Mouse (Mus musculus): ENCODE data around the gene Synpo2. TPM values are rescaled to one million over a fixed set of nuclear protein-coding genes. Genes with fewer than 3 reads are reported as not detected.

The Synpo2 gene
- polyA plus RNA-seq, 1 experiment from 2014 or later, result 1.1 TPM

DNA sequence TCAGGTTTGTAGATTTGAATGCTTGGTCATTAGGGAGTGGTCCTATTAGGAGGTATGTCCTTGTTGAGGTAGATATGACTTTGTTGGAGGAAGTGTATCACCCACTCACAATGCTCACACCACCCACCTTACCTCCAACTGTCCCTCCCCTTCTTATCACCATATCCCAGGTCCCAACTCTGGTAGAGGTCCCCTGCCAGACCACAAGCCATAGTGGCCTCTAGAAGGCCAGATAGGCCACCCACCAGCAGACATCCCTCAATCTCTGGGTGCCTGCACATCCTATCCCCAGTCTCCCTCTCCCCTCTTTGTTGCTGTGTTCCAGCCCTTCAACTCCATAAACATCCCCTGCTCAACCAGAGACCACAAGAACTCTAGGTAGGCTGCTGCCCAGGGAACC lies 44.3 kb downstream of the Synpo2 start:
- Histone ChIP-seq H3K27ac (replicated peaks; ENCODE audit: low read depth, low read length) (no peak overlapping the region), H3K9ac (replicated peaks; ENCODE audit: low read length) (no peak overlapping the region), H3K9me3 (ENCODE audit: control insufficient read depth, low read length) (no peaks in the 10 kb centered on the region), H3K36me3 (ENCODE audit: control insufficient read depth, insufficient read depth, low read length) (no peaks in the 10 kb centered on the region), H3K4me1 (ENCODE audit: control insufficient read depth, insufficient read depth, low read length) (no peaks in the 10 kb centered on the region), H3K4me3 (replicated peaks; ENCODE audit: low read depth, low read length) (no peak overlapping the region), H3K27me3 (ENCODE audit: control insufficient read depth, insufficient read depth, low read length) (no peaks in the 10 kb centered on the region), H3K4me2 (ENCODE audit: low read length) (no peak overlapping the region)
- DNase-seq, result no peak
- ATAC-seq (ENCODE audit: low FRiP score, low TSS enrichment), result no peak

DNA sequence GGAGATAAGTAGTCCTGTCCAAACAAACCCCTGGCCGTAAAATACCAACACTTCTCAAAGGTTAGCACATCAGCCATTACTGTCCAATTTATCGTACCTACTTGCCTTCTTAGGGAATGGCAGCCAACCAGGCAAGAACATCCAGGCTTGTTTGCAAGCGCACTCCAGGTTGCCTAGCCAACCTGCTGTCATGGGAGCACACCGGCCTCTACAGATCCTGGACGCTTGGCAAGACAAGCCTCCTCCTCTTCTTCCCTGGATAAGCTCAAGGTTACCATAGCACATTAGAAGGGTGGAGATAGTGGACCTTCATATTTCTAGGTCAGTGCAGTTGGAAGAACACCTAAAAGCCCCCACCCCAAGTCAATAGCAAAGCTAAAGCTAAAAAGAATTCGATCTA lies 45.6 kb downstream of the Synpo2 start:
- Histone ChIP-seq H3K4me2 (ENCODE audit: low read length) (no peak overlapping the region), H3K27ac (replicated peaks; ENCODE audit: low read depth, low read length) (no peak overlapping the region), H3K9ac (replicated peaks; ENCODE audit: low read length) (no peak overlapping the region), H3K27me3 (ENCODE audit: control insufficient read depth, insufficient read depth, low read length) (no peaks in the 10 kb centered on the region), H3K4me1 (ENCODE audit: control insufficient read depth, insufficient read depth, low read length) (no peaks in the 10 kb centered on the region), H3K4me3 (replicated peaks; ENCODE audit: low read depth, low read length) (no peak overlapping the region), H3K36me3 (ENCODE audit: control insufficient read depth, insufficient read depth, low read length) (no peaks in the 10 kb centered on the region), H3K9me3 (ENCODE audit: control insufficient read depth, low read length) (no peaks in the 10 kb centered on the region)
- ATAC-seq (ENCODE audit: low FRiP score, low TSS enrichment) (no peak), DNase-seq (no peak)
- 80% methylated on average over 6 of the region's 6 CpGs for WGBS

DNA sequence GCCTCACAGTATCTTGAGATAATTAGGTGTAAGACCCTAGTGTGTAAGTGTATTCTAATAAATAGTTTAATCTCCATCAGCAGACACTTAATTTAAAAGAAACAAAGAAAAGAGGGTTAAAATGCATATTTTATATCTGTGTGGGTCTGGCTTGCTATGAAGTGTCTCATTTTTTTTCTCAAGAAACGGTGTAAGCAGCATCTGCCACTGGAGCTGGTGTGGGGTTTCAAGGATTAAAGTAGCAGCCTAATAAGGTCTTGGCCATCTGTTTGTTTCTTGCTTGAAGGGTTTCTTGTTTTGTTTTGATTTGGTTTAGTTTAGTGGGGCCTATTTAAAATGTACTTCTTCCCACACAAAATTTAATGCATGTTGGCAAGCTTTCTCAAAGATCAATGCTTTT lies 46.1 kb downstream of the Synpo2 start:
- no peaks in the 10 kb centered on the region for H3K36me3 ChIP-seq (ENCODE audit: control insufficient read depth, insufficient read depth, low read length)
- no peak for ATAC-seq (ENCODE audit: low FRiP score, low TSS enrichment)
- H3K27ac ChIP-seq (replicated peaks; ENCODE audit: low read depth, low read length), result no peak overlapping the region
- no peaks in the 10 kb centered on the region for H3K4me1 ChIP-seq (ENCODE audit: control insufficient read depth, insufficient read depth, low read length)
- H3K4me2 ChIP-seq (ENCODE audit: low read length), result no peak overlapping the region
- DNase-seq, result no peak
- no peak overlapping the region for H3K9ac ChIP-seq (replicated peaks; ENCODE audit: low read length)
- H3K27me3 ChIP-seq (ENCODE audit: control insufficient read depth, insufficient read depth, low read length), result no peaks in the 10 kb centered on the region
- no peak overlapping the region for H3K4me3 ChIP-seq (replicated peaks; ENCODE audit: low read depth, low read length)
- no peaks in the 10 kb centered on the region for H3K9me3 ChIP-seq (ENCODE audit: control insufficient read depth, low read length)
- 40% methylated on average over 1 of the region's 1 CpGs for WGBS

DNA sequence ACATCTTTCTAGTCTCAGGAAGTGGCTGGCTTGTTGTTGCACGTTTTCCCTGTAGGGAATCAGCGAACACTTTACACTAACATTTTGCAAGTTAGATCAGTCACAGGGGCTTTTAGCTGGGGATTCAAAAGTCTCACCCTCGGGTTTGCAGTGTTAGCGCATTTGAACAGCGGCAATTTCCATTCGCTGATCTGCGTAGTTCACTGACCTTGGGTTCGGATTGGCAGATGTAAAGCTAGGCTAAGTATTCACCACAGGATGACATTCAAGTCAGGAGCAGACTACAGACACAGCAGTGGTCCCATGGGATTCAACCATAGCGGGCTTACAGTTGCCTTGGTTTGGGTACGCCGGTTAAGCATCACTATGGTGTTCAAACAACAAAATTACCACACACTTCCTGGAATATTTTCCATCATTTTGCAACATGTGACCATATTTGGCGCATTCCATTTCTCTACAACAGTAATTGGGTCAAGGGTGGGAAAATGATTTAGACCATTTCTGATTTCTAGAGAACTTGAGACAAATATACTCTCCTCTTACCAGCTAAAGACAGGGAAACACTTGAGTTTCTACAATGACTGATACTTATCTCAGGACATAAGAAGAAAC lies 47.2 kb downstream of the Synpo2 start:
- Histone ChIP-seq H3K4me1 (ENCODE audit: control insufficient read depth, insufficient read depth, low read length) (no peaks in the 10 kb centered on the region), H3K36me3 (ENCODE audit: control insufficient read depth, insufficient read depth, low read length) (no peaks in the 10 kb centered on the region), H3K9ac (replicated peaks; ENCODE audit: low read length) (no peak overlapping the region), H3K27ac (replicated peaks; ENCODE audit: low read depth, low read length) (no peak overlapping the region), H3K4me3 (replicated peaks; ENCODE audit: low read depth, low read length) (no peak overlapping the region), H3K27me3 (ENCODE audit: control insufficient read depth, insufficient read depth, low read length) (no peaks in the 10 kb centered on the region), H3K9me3 (ENCODE audit: control insufficient read depth, low read length) (no peaks in the 10 kb centered on the region), H3K4me2 (ENCODE audit: low read length) (no peak overlapping the region)
- WGBS, result 83% methylated on average over 12 of the region's 12 CpGs
- ATAC-seq (ENCODE audit: low FRiP score, low TSS enrichment), result no peak
- DNase-seq, result no peak

DNA sequence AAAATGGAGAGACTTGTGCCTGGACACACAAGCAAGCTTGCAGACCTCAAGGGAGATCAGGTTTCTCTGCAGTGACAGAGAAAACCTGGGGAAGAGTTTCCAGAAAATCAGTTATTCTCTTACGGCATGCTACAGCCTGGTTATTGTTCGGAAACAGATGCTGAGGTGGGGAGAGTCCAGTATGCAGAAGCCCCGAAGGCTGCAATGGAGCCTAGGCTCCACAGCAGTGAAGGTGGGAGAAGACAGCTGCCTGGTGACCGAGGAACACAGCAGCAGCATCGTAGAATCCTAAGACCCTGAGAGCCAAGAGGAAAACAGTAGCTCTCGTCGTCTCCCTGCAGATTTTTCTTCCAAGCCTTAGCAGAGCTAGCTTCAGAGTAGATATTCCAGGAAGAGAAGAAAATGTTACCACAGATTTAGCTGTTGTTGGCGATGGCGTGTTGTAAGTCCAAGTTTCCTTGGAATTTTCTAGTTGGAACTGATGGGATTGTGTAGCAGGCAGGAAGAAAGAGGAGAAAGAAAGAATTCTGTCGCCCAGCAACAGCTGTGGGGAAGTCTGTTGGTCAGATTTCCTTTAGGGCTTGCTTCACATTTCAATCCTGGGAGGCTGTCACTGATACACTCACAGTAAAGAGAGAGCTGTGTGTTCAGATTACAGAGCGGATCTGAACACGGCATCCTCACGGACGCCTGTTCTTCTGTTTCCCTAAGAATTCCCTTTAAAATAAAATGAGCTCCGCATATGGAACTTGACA lies 48.4 kb downstream of the Synpo2 start:
- Histone ChIP-seq H3K9me3 (ENCODE audit: control insufficient read depth, low read length) (no peaks in the 10 kb centered on the region), H3K36me3 (ENCODE audit: control insufficient read depth, insufficient read depth, low read length) (no peaks in the 10 kb centered on the region), H3K4me2 (ENCODE audit: low read length) (no peak overlapping the region), H3K4me1 (ENCODE audit: control insufficient read depth, insufficient read depth, low read length) (no peaks in the 10 kb centered on the region), H3K4me3 (replicated peaks; ENCODE audit: low read depth, low read length) (no peak overlapping the region), H3K27me3 (ENCODE audit: control insufficient read depth, insufficient read depth, low read length) (no peaks in the 10 kb centered on the region), H3K27ac (replicated peaks; ENCODE audit: low read depth, low read length) (no peak overlapping the region), H3K9ac (replicated peaks; ENCODE audit: low read length) (no peak overlapping the region)
- DNase-seq (no peak), ATAC-seq (ENCODE audit: low FRiP score, low TSS enrichment) (no peak)
- 79% methylated on average over 15 of the region's 15 CpGs for WGBS

DNA sequence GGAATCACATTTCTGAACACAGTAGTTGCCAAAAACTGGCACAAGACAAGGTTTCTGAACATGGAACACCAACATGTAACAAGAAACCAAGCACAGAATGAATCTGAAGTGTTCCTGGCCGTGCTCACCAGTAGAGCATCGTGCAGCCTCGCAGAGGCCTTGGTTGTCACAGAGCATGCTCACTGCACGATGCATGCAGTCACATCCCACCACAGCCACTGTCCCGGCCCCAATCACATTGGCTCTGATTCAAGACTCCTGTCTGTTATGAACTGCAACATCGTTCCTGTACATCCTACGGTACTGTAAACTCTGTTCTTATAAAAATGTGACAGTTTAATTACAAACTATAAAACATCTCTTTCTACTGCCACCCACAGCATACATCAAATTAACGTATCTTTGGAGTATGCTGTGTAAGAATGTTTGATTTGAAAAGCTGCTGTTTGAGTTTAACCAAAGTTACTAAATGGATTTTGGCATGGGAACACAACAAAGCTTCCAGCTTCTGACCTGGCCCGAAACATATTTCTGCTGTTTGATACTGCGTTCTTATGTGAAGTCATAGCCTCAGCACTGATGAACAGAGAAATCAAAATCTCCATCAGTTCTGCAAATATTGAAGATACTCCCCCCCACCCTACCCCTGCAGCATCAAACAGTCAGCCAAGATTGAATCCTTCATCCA lies 50.6 kb downstream of the Synpo2 start:
- Histone ChIP-seq H3K9ac (replicated peaks; ENCODE audit: low read length) (no peak overlapping the region), H3K4me3 (replicated peaks; ENCODE audit: low read depth, low read length) (no peak overlapping the region), H3K4me2 (ENCODE audit: low read length) (no peak overlapping the region), H3K27me3 (ENCODE audit: control insufficient read depth, insufficient read depth, low read length) (no peaks in the 10 kb centered on the region), H3K27ac (replicated peaks; ENCODE audit: low read depth, low read length) (no peak overlapping the region), H3K36me3 (ENCODE audit: control insufficient read depth, insufficient read depth, low read length) (no peaks in the 10 kb centered on the region), H3K4me1 (ENCODE audit: control insufficient read depth, insufficient read depth, low read length) (no peaks in the 10 kb centered on the region), H3K9me3 (ENCODE audit: control insufficient read depth, low read length) (no peaks in the 10 kb centered on the region)
- WGBS, result 92% methylated on average over 10 of the region's 10 CpGs
- no peak for DNase-seq
- no peak for ATAC-seq (ENCODE audit: low FRiP score, low TSS enrichment)

DNA sequence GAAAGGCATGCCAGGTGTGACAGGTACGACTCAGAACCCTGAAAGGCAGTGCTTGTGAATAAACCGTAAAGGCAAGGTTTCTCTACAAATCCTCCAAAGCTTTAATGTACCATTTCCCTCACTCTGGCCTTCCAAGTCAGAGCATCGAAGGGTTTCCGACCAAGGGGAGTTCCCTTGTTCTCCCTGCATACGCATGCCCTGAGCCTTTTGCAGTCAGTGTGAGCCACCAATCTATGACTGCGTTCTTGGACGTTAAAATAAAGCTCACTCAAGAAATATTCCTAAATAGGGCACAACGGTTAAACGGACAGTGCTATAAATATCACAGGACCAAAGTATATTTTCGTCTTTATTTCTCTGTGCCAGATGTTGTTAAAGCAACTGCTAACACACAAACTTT lies 51.7 kb downstream of the Synpo2 start:
- 93% methylated on average over 10 of the region's 10 CpGs for WGBS
- no peaks in the 10 kb centered on the region for H3K36me3 ChIP-seq (ENCODE audit: control insufficient read depth, insufficient read depth, low read length)
- no peaks in the 10 kb centered on the region for H3K9me3 ChIP-seq (ENCODE audit: control insufficient read depth, low read length)
- no peak overlapping the region for H3K9ac ChIP-seq (replicated peaks; ENCODE audit: low read length)
- no peak for DNase-seq
- no peak overlapping the region for H3K4me2 ChIP-seq (ENCODE audit: low read length)
- no peak for ATAC-seq (ENCODE audit: low FRiP score, low TSS enrichment)
- H3K4me3 ChIP-seq (replicated peaks; ENCODE audit: low read depth, low read length), result no peak overlapping the region
- H3K4me1 ChIP-seq (ENCODE audit: control insufficient read depth, insufficient read depth, low read length), result no peaks in the 10 kb centered on the region
- H3K27ac ChIP-seq (replicated peaks; ENCODE audit: low read depth, low read length), result no peak overlapping the region
- no peaks in the 10 kb centered on the region for H3K27me3 ChIP-seq (ENCODE audit: control insufficient read depth, insufficient read depth, low read length)

DNA sequence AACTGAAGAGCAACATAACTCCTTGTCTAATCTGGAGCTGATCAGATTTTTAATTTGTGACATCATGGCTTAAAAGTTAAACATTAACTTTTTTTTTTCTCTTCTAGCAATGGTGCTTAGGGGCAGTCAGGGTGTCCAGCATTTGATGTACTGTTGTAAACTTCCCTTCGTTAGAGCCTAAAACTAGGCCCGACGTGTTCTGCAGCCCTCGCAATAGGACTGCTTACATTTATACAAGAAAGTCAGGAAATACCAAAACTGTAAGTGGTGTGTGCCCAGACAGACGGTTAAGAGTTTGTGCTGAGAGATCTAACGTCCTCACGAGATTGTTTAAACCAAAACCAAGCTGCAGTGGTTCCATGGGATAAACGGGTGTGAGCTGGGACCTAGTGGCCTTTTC lies 56.4 kb downstream of the Synpo2 start:
- WGBS, result 91% methylated on average over 8 of the region's 8 CpGs
- Histone ChIP-seq H3K27ac (replicated peaks; ENCODE audit: low read depth, low read length) (no peak overlapping the region), H3K9ac (replicated peaks; ENCODE audit: low read length) (no peak overlapping the region), H3K4me1 (ENCODE audit: control insufficient read depth, insufficient read depth, low read length) (no peaks in the 10 kb centered on the region), H3K4me3 (replicated peaks; ENCODE audit: low read depth, low read length) (no peak overlapping the region), H3K36me3 (ENCODE audit: control insufficient read depth, insufficient read depth, low read length) (no peaks in the 10 kb centered on the region), H3K27me3 (ENCODE audit: control insufficient read depth, insufficient read depth, low read length) (no peaks in the 10 kb centered on the region), H3K4me2 (ENCODE audit: low read length) (no peak overlapping the region), H3K9me3 (ENCODE audit: control insufficient read depth, low read length) (no peaks in the 10 kb centered on the region)
- ATAC-seq (ENCODE audit: low FRiP score, low TSS enrichment), result no peak
- no peak for DNase-seq

DNA sequence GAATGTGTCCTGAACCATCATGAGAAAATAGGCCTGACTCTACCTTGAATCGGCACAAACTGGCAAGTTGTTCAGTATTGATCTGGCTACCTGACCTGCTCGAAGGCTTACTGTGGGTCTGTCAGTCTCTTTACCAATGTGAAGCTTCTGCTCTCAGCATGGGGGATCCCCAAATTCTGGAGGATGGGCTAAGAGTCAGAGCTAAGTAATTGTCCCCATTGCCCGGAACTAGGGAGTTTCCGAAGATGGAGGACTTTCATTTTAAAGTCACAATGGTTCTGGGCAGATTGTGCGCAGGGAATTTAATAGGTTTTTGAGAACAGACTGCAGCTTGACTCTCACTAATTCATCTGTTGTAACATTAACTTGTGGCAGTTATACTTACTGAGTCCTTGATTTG lies 56.9 kb downstream of the Synpo2 start:
- Histone ChIP-seq H3K9ac (replicated peaks; ENCODE audit: low read length) (no peak overlapping the region), H3K4me2 (ENCODE audit: low read length) (no peak overlapping the region), H3K4me1 (ENCODE audit: control insufficient read depth, insufficient read depth, low read length) (no peaks in the 10 kb centered on the region), H3K9me3 (ENCODE audit: control insufficient read depth, low read length) (no peaks in the 10 kb centered on the region), H3K27me3 (ENCODE audit: control insufficient read depth, insufficient read depth, low read length) (no peaks in the 10 kb centered on the region), H3K36me3 (ENCODE audit: control insufficient read depth, insufficient read depth, low read length) (no peaks in the 10 kb centered on the region), H3K4me3 (replicated peaks; ENCODE audit: low read depth, low read length) (no peak overlapping the region), H3K27ac (replicated peaks; ENCODE audit: low read depth, low read length) (no peak overlapping the region)
- DNase-seq, result no peak
- whole genome bisulfite sequencing, result 84% methylated on average over 5 of the region's 5 CpGs
- no peak for ATAC-seq (ENCODE audit: low FRiP score, low TSS enrichment)
